Comparison of ENCODE assay signal across 7 mouse cellular contexts in the genomic region with DNA sequence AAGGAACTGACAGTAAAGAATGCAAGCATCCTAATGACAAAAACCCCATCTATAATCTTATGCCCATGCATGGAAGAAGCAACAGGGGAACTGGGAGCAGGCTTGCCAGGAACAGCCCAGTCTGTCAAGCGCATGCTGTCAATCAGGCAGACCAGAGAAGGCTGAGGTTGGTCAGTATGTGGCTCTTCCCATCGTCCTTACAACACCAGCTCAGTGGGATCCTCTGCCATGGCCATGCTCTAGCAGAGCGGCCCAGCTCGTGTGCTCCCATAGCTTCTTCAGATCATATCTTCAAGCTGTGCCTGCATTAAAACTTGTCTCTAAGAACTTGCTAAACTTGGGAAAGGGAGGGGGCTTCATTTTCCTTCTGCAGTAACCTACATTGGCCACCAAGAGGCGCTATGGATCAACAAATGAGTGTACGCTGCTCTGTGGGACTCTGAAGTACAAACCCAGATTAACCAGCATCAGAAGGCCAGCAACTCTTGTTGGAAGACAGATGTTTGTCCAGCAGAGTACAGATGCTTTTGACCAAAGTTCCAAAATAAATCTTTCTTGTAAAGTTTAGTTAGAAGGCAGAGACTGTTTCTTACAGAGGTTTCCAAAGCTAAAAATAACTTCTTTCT.
DNase-seq lines count a peak whose midpoint lies in the region; ATAC-seq and TF ChIP-seq lines count a peak whose summit lies in the region.

No protein-coding gene starts in this region.

- no peak overlapping the region for H3K27ac ChIP-seq in forebrain, embryonic 16.5 days (ENCODE audit: low read length)
- no peak overlapping the region for H3K27ac ChIP-seq in lung, embryonic 14.5 days (ENCODE audit: low read depth)

- H3K36me3 ChIP-seq in forebrain, embryonic 16.5 days (ENCODE audit: control insufficient read depth, insufficient read depth): no peaks in the 10 kb centered on the region
- H3K36me3 ChIP-seq in lung, embryonic 14.5 days (ENCODE audit: insufficient read depth): no peaks in the 10 kb centered on the region
- no peaks in the 10 kb centered on the region for H3K36me3 ChIP-seq in splenic B cell, adult 2 months (ENCODE audit: control insufficient read depth, insufficient read depth, low read length, poor library complexity, severe bottlenecking)

- no peak overlapping the region for H3K9ac ChIP-seq in forebrain, embryonic 16.5 days (replicated peaks; ENCODE audit: low read depth, low read length)
- H3K9ac ChIP-seq in lung, embryonic 14.5 days: no peak overlapping the region

- H3K4me3 ChIP-seq in forebrain, embryonic 16.5 days (replicated peaks; ENCODE audit: low read length): no peak overlapping the region
- H3K4me3 ChIP-seq in lung, embryonic 14.5 days (ENCODE audit: low read depth, low read length): no peak overlapping the region

- no peaks in the 10 kb centered on the region for H3K27me3 ChIP-seq in forebrain, embryonic 16.5 days (replicated peaks; ENCODE audit: control insufficient read depth, insufficient read depth, low read length)
- H3K27me3 ChIP-seq in lung, embryonic 14.5 days (ENCODE audit: insufficient read depth, low read length): no peaks in the 10 kb centered on the region
- H3K27me3 ChIP-seq in splenic B cell, adult 2 months (ENCODE audit: control insufficient read depth, insufficient read depth, low read length, poor library complexity, severe bottlenecking): no peaks in the 10 kb centered on the region

- H3K9me3 ChIP-seq in forebrain, embryonic 16.5 days (ENCODE audit: control insufficient read depth, low read length): no peaks in the 10 kb centered on the region
- H3K9me3 ChIP-seq in lung, embryonic 14.5 days (ENCODE audit: low read depth, low read length): no peaks in the 10 kb centered on the region

- H3K4me1 ChIP-seq in forebrain, embryonic 16.5 days (replicated peaks; ENCODE audit: control insufficient read depth, insufficient read depth, low read length): no peaks in the 10 kb centered on the region
- H3K4me1 ChIP-seq in lung, embryonic 14.5 days (ENCODE audit: insufficient read depth): no peaks in the 10 kb centered on the region

- peak; percentile 33; the same call in 1 of the 2 replicates for ATAC-seq in forebrain, embryonic 16.5 days
- ATAC-seq in lung, embryonic 14.5 days (ENCODE audit: insufficient read depth): peak; percentile 62; the same call in 1 of the 2 replicates

- WGBS in forebrain, embryonic 16.5 days: 31% methylated on average over 6 of the region's 6 CpGs
- WGBS in lung, embryonic 14.5 days: 26% methylated on average over 6 of the region's 6 CpGs

- no peak overlapping the region for H3K4me2 ChIP-seq in forebrain, embryonic 16.5 days (ENCODE audit: low read length)
- H3K4me2 ChIP-seq in lung, embryonic 14.5 days: no peak overlapping the region

- DNase-seq in right cerebral cortex, adult 18-20 months: peak; percentile 36
- no peak for DNase-seq in right cerebral cortex, postnatal 14 days
- DNase-seq in adipocyte (ENCODE audit: low spot score): peak; percentile 91
- DNase-seq in kidney, adult 9 months: peak; percentile 56
- peak; percentile 91 for DNase-seq in lung, embryonic 14.5 days
- DNase-seq in splenic B cell, adult 2 months (ENCODE audit: low read depth, low spot score): peak; percentile 38

- TF ChIP-seq CTCF in lung, embryonic 14.5 days (IDR thresholded peaks at IDR 0.05; ENCODE audit: low read depth): peak; percentile 88
